Mouse (Mus musculus) bone marrow, adult 2 months (tissue): ENCODE measurements around the gene A830031A19Rik.

ENCODE experiments used
- CTCF ChIP-seq: fragments of 200-500 bp; IDR thresholded peaks from 2 replicates; pipeline ENCODE4 v1.5.1; 2011; ENCODE audit warnings: low read length, control low read depth; ENCODE audit not compliant: control insufficient read depth, insufficient read depth
- POLR2A ChIP-seq: fragments of 200-500 bp; IDR thresholded peaks from 2 replicates; pipeline ENCODE4 v1.6.1; 2011; ENCODE audit warnings: low read depth, mild to moderate bottlenecking, control low read depth, low read length, borderline replicate concordance; ENCODE audit not compliant: control insufficient read depth

DNA sequence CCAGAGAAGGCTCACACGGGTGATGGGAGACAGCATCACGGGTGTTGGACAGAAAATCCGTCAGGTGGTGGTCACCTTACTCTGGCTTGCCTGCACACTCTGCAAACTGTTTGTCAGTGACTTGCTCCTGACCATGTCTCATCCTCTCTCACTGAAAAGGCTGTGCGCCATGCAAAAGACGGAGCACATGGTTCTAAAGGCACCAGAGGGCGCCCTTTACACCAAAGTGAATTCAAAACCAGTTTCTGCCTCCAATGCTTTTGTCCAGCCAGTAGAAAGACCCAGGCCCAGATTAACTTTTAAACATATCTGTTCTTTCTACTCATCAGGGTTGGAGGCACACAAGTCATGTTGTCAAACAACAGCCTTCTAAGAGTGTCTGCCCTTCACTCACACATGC, 22.0 kb downstream of the A830031A19Rik start:
- TF ChIP-seq CTCF (peak; percentile 33; the same call in 1 of the 2 replicates), POLR2A (no peak)
